Mouse (Mus musculus) macrophage (primary cell): ENCODE measurements around the gene Ccdc122. TPM values are rescaled to one million over a fixed set of nuclear protein-coding genes. Genes with fewer than 3 reads are reported as not detected.
A peak's percentile ranks its signal among the peaks of the same experiment; 100 is the strongest.
"Not testable (repeated sequence)": the region's sequence is repeated elsewhere in the genome, so short reads cannot be mapped to it uniquely, and the experiment has no call there.

ENCODE experiments used
- H3K27ac ChIP-seq: fragments of 350-480 bp; formaldehyde crosslinking; 2 replicates; pipeline ENCODE4 v1.9.0; 2021
- H3K36me3 ChIP-seq: fragments of 350-480 bp; formaldehyde crosslinking; 2 replicates; pipeline ENCODE4 v1.9.0; 2021; ENCODE audit errors: inconsistent target
- H3K4me3 ChIP-seq: fragments of 350-480 bp; formaldehyde crosslinking; 2 replicates; pipeline ENCODE4 v1.9.0; 2021; ENCODE audit errors: inconsistent target
- H3K79me2 ChIP-seq: fragments of 350-480 bp; formaldehyde crosslinking; 2 replicates; pipeline ENCODE4 v1.9.0; 2021; ENCODE audit errors: inconsistent target
- WGBS: methylation state at CpG from one replicate; pipeline ENCODE4 v1.1.7; 2026; ENCODE audit warnings: inconsistent platforms; ENCODE audit not compliant: missing documents; 5-methylcytosine and 5-hydroxymethylcytosine counted together
- polyA plus RNA-seq: library from polyadenylated mRNA; stranded (reverse); fragments of 250-400 nt; gene quantifications from 3 replicates; pipeline ENCODE4 v1.2.4, GENCODE M21; 2018; ENCODE audit warnings: inconsistent platforms

Gene Ccdc122
- polyA plus RNA-seq, 1 experiment from 2014 or later = 14.8 TPM

DNA sequence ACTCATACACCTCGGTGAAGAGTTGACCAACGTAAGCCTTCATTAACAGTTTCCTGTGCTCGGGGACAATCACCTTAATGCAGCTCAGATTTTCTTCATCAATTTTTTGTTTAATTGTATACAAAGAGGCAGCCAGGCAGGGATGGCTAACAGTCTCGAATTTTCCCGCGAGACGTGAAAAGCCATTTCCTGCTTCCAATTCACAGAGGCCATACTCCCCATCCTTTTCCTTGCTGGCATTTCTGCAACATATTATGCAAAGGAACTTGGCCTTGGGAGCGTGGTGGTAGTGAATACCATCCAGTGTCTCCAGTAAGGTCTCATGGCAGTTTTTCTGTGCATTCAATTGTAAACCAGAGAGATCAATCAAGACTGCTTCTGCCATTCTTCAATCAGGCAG lies 1.6 kb upstream of the Ccdc122 start:
- WGBS = 69% methylated on average over 8 of the region's 8 CpGs
- H3K4me3 ChIP-seq = peak overlapping the region; percentile 85; the same call in 1 of the 2 replicates
- peaks cover 34% of the 10 kb centered on the region for H3K79me2 ChIP-seq
- peaks cover 28% of the 10 kb centered on the region for H3K36me3 ChIP-seq
- H3K27ac ChIP-seq = peak overlapping the region; percentile 82

DNA sequence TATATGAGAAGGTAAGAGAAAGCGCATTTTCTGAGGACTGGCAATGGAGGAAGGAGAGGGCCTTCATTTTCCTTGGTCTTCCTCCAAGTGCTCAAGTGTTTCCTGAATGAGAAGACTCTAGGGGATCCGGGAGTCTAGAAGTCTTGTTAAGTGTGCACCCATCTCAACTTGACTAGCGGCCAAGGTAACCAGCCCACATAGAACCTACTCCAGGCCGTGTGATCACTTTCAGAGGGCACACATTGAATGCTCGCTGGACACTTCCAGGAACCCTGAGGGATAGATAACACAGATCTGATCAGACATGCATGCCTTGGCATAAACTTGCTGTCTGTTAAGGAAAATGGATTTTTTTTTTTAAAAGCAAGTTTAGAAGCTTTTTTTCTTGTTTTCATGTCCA lies 758 bp downstream of the Ccdc122 start:
- WGBS = 54% methylated on average over 5 of the region's 5 CpGs

DNA sequence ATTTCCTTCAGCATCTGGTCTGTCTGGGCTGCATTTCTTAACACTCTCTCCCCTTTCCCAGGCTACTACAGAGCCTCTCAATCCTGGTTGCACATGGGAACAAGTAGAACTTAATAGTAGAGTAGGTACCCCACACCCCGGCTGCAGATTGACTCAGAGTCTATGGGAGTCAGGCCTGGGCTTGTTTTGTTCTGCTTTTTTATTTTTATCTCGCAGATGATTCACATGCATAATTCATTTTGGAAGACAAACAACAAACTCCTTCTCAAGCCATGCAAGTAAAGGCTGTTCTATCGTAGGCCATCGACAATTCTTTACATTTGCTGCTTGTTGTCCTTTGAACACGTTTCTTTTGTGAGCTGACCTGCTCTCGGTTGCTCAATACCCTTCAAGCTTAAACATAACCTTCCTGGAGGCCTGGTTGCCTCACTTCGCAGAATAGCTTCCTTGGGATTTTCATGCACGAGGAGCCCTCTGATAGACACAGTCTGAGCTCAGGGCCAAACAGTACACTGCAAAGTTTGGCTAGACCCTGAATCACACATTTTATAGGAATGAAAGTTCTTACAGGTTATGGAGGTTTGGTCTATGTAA lies 1.4 kb downstream of the Ccdc122 start:
- Histone ChIP-seq H3K4me3 (peak overlapping the region; percentile 33; the same call in 1 of the 2 replicates), H3K36me3 (no peaks in the 10 kb centered on the region), H3K27ac (peak overlapping the region; percentile 93), H3K79me2 (peaks cover 20% of the 10 kb centered on the region)
- 16% methylated on average over 8 of the region's 8 CpGs for WGBS

More for the DNA sequence above, 758 bp downstream of the Ccdc122 start:
- Histone ChIP-seq H3K79me2 (peaks cover 26% of the 10 kb centered on the region), H3K36me3 (peaks cover 6% of the 10 kb centered on the region; the same call in 1 of the 2 replicates), H3K27ac (peak overlapping the region; percentile 93), H3K4me3 (peak overlapping the region; percentile 33)

GRCm38 (mm10) chr14:77053288-77053687 lies 16.7 kb downstream of the Ccdc122 start:
- H3K27ac ChIP-seq = no peak overlapping the region
- H3K4me3 ChIP-seq = no peak overlapping the region
- no peaks in the 10 kb centered on the region for H3K79me2 ChIP-seq
- H3K36me3 ChIP-seq = no peaks in the 10 kb centered on the region

- no peaks in the 10 kb centered on the region for H3K79me2 ChIP-seq
- H3K4me3 ChIP-seq = no peak overlapping the region
- no peaks in the 10 kb centered on the region for H3K36me3 ChIP-seq
- H3K27ac ChIP-seq = no peak overlapping the region
- WGBS = 91% methylated on average over 1 of the region's 1 CpGs
Observed at GRCm38 (mm10) chr14:77069361-77069760, 32.8 kb downstream of the Ccdc122 start.

DNA sequence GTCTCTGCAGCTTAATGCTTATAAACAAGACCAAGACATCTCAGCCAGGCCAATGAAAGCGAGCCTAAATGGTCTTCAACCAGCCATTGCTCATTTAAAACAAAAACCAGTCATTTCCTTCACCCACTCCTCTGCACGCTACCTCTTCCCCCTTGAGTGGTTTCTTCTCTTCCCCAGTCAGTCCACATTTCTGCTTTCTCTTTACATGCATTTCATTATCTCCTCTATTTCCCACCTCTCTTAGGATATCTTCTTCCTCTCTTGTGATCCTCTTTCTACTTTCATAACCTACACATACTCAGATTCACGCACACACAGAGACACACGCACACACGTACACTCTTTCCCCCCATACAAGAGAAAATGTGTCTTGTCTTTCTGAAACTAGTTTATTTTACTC lies 44.7 kb downstream of the Ccdc122 start:
- Histone ChIP-seq H3K79me2 (no peaks in the 10 kb centered on the region), H3K4me3 (no peak overlapping the region)

DNA sequence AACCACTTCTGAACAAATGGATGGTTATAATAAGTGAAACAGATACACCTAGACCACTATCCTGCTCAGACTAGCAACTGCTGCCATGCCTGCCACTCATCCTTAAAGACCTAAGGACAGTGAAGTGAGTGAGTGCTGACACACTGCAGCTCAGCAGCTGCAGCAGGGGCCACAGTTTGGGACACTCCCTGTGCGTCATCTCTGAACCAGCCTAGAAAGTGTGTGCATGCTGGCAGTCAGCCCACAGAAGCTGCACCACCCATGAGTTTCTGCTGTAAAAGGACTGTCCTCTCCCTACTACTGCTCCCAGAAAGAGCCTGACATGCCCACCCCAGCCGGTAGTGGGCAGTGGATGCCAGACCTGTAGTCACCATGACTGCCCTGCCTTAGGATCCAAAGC lies 63.7 kb downstream of the Ccdc122 start:
- Histone ChIP-seq H3K4me3 (no peak overlapping the region), H3K36me3 (no peaks in the 10 kb centered on the region), H3K27ac (no peak overlapping the region), H3K79me2 (no peaks in the 10 kb centered on the region)
- 85% methylated on average over 2 of the region's 2 CpGs for WGBS

More for the DNA sequence above, 44.7 kb downstream of the Ccdc122 start:
- Histone ChIP-seq H3K36me3 (no peaks in the 10 kb centered on the region), H3K27ac (no peak overlapping the region)
- 46% methylated on average over 5 of the region's 5 CpGs for WGBS

GRCm38 (mm10) chr14:77110622-77111021 lies 74.0 kb downstream of the Ccdc122 start:
- H3K27ac ChIP-seq, H3K4me3 ChIP-seq, H3K36me3 ChIP-seq, H3K79me2 ChIP-seq: not testable (repeated sequence)
- 98% methylated on average over 5 of the region's 5 CpGs for WGBS

GRCm38 (mm10) chr14:77130612-77131011 lies 94.0 kb downstream of the Ccdc122 start:
- 95% methylated on average over 5 of the region's 5 CpGs for WGBS
- H3K27ac ChIP-seq = no peak overlapping the region
- no peak overlapping the region for H3K4me3 ChIP-seq
- H3K36me3 ChIP-seq = no peaks in the 10 kb centered on the region
- H3K79me2 ChIP-seq = no peaks in the 10 kb centered on the region

- 69% methylated on average over 6 of the region's 6 CpGs for WGBS
- Histone ChIP-seq H3K36me3 (no peaks in the 10 kb centered on the region), H3K4me3 (no peak overlapping the region), H3K27ac (no peak overlapping the region), H3K79me2 (no peaks in the 10 kb centered on the region)
Observed at GRCm38 (mm10) chr14:77136936-77137335, 100.4 kb downstream of the Ccdc122 start.

GRCm38 (mm10) chr14:77141324-77142282 lies 105.0 kb downstream of the Ccdc122 start:
- Histone ChIP-seq H3K36me3 (no peaks in the 10 kb centered on the region), H3K27ac (no peak overlapping the region), H3K4me3 (no peak overlapping the region), H3K79me2 (no peaks in the 10 kb centered on the region)
- 23% methylated on average over 17 of the region's 17 CpGs for WGBS

- no peaks in the 10 kb centered on the region for H3K79me2 ChIP-seq
- no peak overlapping the region for H3K4me3 ChIP-seq
- H3K36me3 ChIP-seq = no peaks in the 10 kb centered on the region
- WGBS = 80% methylated on average over 4 of the region's 4 CpGs
- H3K27ac ChIP-seq = no peak overlapping the region
Observed at GRCm38 (mm10) chr14:77145103-77145502, 108.5 kb downstream of the Ccdc122 start.

DNA sequence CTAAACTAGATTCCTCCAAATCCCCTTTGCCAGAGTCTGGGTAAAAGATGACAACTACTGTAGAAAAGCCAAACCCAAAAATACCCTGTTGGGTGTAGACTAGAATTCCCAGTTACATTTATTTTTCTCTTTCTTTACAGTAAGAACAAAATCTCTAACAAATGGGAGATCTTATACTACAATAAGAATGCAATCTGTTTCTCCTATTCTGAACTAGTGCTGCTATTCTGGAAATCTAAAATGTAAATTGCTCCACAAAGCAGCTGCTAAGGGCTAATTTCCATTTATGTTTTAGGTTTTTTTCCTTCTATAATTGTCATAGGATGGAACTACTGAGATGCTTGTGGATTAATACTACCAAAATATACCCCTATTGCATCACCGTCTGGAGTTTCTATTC lies 111.1 kb downstream of the Ccdc122 start:
- Histone ChIP-seq H3K4me3 (no peak overlapping the region), H3K27ac (no peak overlapping the region), H3K79me2 (no peaks in the 10 kb centered on the region), H3K36me3 (no peaks in the 10 kb centered on the region)
- 88% methylated on average over 1 of the region's 1 CpGs for WGBS

GRCm38 (mm10) chr14:77150556-77150955 lies 114.0 kb downstream of the Ccdc122 start:
- WGBS = 91% methylated on average over 6 of the region's 6 CpGs
- H3K27ac ChIP-seq = no peak overlapping the region
- no peaks in the 10 kb centered on the region for H3K36me3 ChIP-seq

DNA sequence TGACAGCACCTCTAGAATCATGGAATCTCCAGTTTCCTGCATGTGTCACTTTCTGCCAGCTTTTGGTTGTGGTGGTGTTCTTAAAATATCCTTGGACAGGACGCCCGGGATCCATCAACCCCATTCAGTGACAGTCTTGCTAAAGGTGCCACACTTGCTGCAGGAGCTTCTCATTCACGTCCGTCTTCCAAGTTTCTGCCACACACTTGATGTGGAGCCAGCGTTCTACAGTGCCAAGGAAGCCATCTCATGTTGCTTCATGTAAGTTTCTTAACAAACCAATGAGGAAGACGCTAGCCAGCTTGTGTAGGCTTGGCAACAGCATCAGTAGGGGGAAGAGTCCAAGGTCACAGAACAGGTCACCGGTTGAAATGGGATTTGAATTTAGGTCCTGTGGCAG lies 114.9 kb downstream of the Ccdc122 start:
- WGBS = 95% methylated on average over 7 of the region's 7 CpGs
- H3K36me3 ChIP-seq = no peaks in the 10 kb centered on the region
- H3K4me3 ChIP-seq = no peak overlapping the region
- H3K27ac ChIP-seq = no peak overlapping the region
- no peaks in the 10 kb centered on the region for H3K79me2 ChIP-seq

More at GRCm38 (mm10) chr14:77150556-77150955, 114.0 kb downstream of the Ccdc122 start:
- Histone ChIP-seq H3K4me3 (no peak overlapping the region), H3K79me2 (no peaks in the 10 kb centered on the region)
